Mouse (Mus musculus) stomach, embryonic 14.5 days (tissue): ENCODE data around the gene Iqcn. TPM values are rescaled to one million over a fixed set of nuclear protein-coding genes. Genes with fewer than 3 reads are reported as not detected.

Experiments used
- ATAC-seq: fragments of 200-750 bp; cut with Nextera tagmentation; 2 replicates; pipeline ENCODE4 v1.8.0; 2017; ENCODE audit warnings: low read depth, moderate TSS enrichment; ENCODE audit not compliant: insufficient number of reproducible peaks, insufficient read depth, low FRiP score
- H3K27ac ChIP-seq: fragments of 300-500 bp; sonication (generic); 2 replicates; pipeline ENCODE4 v1.5.1; 2014; ENCODE audit warnings: mild to moderate bottlenecking, low read length, moderate library complexity, mixed read lengths
- H3K27me3 ChIP-seq: fragments of 300-500 bp; sonication (generic); 2 replicates; pipeline ENCODE4 v1.6.1; 2014; ENCODE audit warnings: low read length, control low read depth, mixed read lengths; ENCODE audit not compliant: control insufficient read depth, insufficient read depth
- H3K36me3 ChIP-seq: fragments of 300-500 bp; sonication (generic); 2 replicates; pipeline ENCODE4 v1.6.1; 2014; ENCODE audit warnings: mild to moderate bottlenecking, control low read depth, low read length, moderate library complexity, mixed read lengths; ENCODE audit not compliant: control insufficient read depth, insufficient read depth
- H3K4me1 ChIP-seq: fragments of 300-500 bp; sonication (generic); 2 replicates; pipeline ENCODE4 v1.6.1; 2014; ENCODE audit warnings: low read length, control low read depth, mixed read lengths; ENCODE audit not compliant: control insufficient read depth, insufficient read depth
- H3K4me2 ChIP-seq: fragments of 300-500 bp; sonication (generic); replicated peaks from 2 replicates; pipeline ENCODE4 v1.6.1; 2014; ENCODE audit warnings: low read depth, low read length, control low read depth
- H3K4me3 ChIP-seq: fragments of 300-500 bp; sonication (generic); 2 replicates; pipeline ENCODE4 v1.5.1; 2014; ENCODE audit warnings: low read depth, low read length, control low read depth
- H3K9ac ChIP-seq: fragments of 300-500 bp; sonication (generic); replicated peaks from 2 replicates; pipeline ENCODE4 v1.6.1; 2014; ENCODE audit warnings: low read depth, mild to moderate bottlenecking, control low read depth, low read length, moderate library complexity, mixed read lengths
- H3K9me3 ChIP-seq: fragments of 300-500 bp; sonication (generic); 2 replicates; pipeline ENCODE4 v1.6.1; 2016; ENCODE audit warnings: low read depth, low read length, control low read depth; ENCODE audit not compliant: control insufficient read depth
- WGBS: fragments of 180-500 bp; shearing (Covaris S2); extraction: QIAGEN DNeasy Blood & Tissue Kit; methylation state at CpG from one replicate; pipeline ENCODE4 v1.1.7; 2014; 5-methylcytosine and 5-hydroxymethylcytosine counted together
- polyA plus RNA-seq: library from polyadenylated mRNA; unstranded; fragments of >200 nt; fragmentation: Nextera tagmentation; extraction: Ambion mirVana; gene quantifications from 2 replicates; pipeline ENCODE4 v1.2.1, GENCODE M21; 2014

Iqcn gene
- polyA plus RNA-seq, 1 experiment from 2014 or later: 0.06 TPM

DNA sequence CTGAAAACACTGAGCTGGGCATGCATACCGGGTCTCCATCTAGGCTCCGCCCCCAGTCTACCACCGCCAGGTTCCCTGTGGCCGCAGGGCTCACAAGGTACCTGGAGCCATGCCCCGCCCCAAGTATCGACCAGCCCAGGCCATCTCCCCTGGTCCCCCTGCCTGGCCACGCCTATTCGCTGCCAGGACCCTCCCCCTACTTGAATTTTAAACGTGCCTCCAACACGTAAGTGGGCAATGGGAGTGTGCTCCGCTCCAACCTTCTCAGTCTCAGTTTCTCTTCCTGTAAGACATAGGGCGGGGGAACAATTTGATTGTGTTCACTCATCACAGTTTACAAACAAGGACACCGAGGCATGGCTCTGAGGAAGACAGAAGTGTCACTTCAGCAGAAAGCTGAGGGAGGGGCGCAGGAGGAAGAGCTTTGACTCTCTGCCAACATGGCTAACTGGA is 43.0 kb upstream of the Iqcn start, which contains the start of gene Pgpep1:
Gene Pgpep1, minus strand, starts transcription at position 116 of the 453 bp plus-strand sequence.
- Histone ChIP-seq H3K36me3 (peaks cover 19% of the 10 kb centered on the region), H3K4me2 (peak within 1 kb of the TSS; percentile 92), H3K27ac (peak within 1 kb of the TSS; percentile 74), H3K27me3 (no peaks in the 10 kb centered on the region), H3K4me1 (peaks cover 18% of the 10 kb centered on the region), H3K9ac (peak within 1 kb of the TSS; percentile 78), H3K4me3 (peak within 1 kb of the TSS; percentile 78), H3K9me3 (no peaks in the 10 kb centered on the region)
- peak; percentile 73 for ATAC-seq
- WGBS: 5% methylated on average over 14 of the region's 14 CpGs

DNA sequence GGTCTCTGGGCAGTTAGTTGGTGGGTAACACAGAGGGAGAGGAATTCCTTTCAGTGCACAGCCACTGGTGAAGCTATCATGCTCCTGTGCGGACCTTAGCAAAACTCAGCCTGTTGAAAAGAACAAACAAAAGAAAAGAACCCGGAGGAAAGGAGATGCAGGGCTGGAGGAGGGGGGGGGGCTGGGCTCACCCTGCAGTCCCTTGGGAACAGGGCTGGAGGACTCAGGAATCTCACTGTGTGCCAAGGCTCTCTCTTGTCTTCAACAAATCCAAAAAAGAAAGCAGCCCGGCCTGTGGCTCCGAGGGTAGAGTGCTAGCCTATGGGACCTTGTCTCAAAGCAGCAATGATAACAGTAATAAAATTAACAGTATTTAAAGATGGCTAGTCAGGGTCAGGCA is 39.6 kb upstream of the Iqcn start:
- H3K9me3 ChIP-seq: no peaks in the 10 kb centered on the region
- no peak overlapping the region for H3K4me3 ChIP-seq
- no peak overlapping the region for H3K27ac ChIP-seq
- H3K36me3 ChIP-seq: no peaks in the 10 kb centered on the region
- no peak overlapping the region for H3K4me2 ChIP-seq
- 45% methylated on average over 4 of the region's 4 CpGs for WGBS
- H3K27me3 ChIP-seq: no peaks in the 10 kb centered on the region
- no peak for ATAC-seq
- H3K9ac ChIP-seq: no peak overlapping the region
- peaks cover 10% of the 10 kb centered on the region; the same call in 1 of the 2 replicates for H3K4me1 ChIP-seq

DNA sequence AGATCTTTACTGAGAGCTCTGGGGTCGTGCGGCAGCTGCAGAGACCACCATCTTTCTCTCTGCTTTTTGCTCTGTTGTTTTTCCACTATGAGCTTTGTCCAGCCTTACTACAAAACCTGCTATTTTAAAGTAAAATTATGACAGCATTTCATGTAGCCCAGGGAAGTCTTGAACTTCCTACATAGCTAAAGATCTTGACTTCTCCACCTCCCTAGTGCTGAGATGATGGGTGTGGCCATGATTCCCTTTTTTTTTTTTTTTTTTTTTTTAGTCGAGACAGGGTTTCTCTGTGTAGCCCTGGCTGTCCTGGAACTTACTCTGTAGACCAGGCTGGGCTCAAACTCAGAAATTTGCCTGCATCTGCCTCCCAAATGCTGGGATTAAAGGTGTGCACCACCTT is 38.6 kb upstream of the Iqcn start:
- H3K36me3 ChIP-seq: no peaks in the 10 kb centered on the region
- WGBS: 81% methylated on average over 3 of the region's 3 CpGs

DNA sequence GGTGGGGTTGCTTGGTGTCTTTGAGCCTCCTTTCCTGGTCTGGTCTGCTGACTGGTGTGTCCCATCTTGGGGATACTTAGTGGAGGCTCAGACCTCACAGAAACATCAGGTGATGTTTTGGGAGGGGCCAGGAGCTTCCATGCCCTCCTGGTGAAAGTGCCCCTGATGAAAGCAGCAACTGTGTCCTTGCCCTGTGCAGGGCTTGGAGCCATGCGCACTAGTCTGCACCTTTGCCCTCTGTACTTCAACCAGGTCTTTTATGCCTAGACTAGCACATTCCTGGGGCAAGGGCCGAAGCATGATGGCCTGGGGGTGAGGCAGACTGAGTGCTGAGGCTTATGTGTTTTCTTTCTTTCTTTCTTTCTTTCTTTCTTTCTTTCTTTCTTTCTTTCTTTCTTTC is 37.7 kb upstream of the Iqcn start:
- 61% methylated on average over 2 of the region's 2 CpGs for WGBS
- no peaks in the 10 kb centered on the region for H3K36me3 ChIP-seq
- no peak overlapping the region for H3K27ac ChIP-seq
- H3K27me3 ChIP-seq: no peaks in the 10 kb centered on the region
- no peaks in the 10 kb centered on the region for H3K9me3 ChIP-seq
- no peak overlapping the region for H3K4me2 ChIP-seq
- no peak overlapping the region for H3K9ac ChIP-seq
- no peak overlapping the region for H3K4me3 ChIP-seq
- 0 out of 2 replicates have a peak, but pooled peaks cover under 1% of the 10 kb centered on the region for H3K4me1 ChIP-seq
- no peak for ATAC-seq

More for the DNA sequence above, 38.6 kb upstream of the Iqcn start:
- no peak overlapping the region for H3K9ac ChIP-seq
- H3K9me3 ChIP-seq: no peaks in the 10 kb centered on the region
- H3K4me1 ChIP-seq: 0 out of 2 replicates have a peak, but pooled peaks cover 6% of the 10 kb centered on the region
- H3K27me3 ChIP-seq: no peaks in the 10 kb centered on the region
- no peak overlapping the region for H3K27ac ChIP-seq
- no peak overlapping the region for H3K4me3 ChIP-seq
- H3K4me2 ChIP-seq: no peak overlapping the region
- ATAC-seq: no peak

DNA sequence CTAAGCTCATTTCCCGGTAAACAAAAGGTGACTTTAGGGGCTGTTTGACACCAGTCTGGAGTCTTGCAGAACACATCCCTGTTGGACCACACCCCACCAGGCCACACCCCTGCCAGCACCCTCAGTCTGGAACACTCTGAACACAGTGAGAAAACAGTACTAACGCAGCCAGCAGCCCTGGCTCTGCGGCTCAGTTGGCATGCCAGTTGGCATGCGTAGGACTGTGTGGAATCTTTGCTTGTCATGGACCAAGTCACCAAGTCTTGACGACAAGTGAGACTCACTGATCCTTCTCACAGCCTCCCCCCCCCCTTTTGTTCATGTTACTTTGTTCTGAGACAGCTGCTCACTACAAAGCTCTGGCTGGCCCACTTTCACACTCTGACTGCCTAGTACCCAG is 36.2 kb upstream of the Iqcn start:
- WGBS: 58% methylated on average over 5 of the region's 5 CpGs
- no peak overlapping the region for H3K4me3 ChIP-seq
- H3K27me3 ChIP-seq: no peaks in the 10 kb centered on the region
- H3K9me3 ChIP-seq: no peaks in the 10 kb centered on the region
- no peaks in the 10 kb centered on the region for H3K36me3 ChIP-seq
- no peak overlapping the region for H3K27ac ChIP-seq
- H3K4me1 ChIP-seq: no peaks in the 10 kb centered on the region
- ATAC-seq: no peak
- no peak overlapping the region for H3K9ac ChIP-seq
- H3K4me2 ChIP-seq: no peak overlapping the region

DNA sequence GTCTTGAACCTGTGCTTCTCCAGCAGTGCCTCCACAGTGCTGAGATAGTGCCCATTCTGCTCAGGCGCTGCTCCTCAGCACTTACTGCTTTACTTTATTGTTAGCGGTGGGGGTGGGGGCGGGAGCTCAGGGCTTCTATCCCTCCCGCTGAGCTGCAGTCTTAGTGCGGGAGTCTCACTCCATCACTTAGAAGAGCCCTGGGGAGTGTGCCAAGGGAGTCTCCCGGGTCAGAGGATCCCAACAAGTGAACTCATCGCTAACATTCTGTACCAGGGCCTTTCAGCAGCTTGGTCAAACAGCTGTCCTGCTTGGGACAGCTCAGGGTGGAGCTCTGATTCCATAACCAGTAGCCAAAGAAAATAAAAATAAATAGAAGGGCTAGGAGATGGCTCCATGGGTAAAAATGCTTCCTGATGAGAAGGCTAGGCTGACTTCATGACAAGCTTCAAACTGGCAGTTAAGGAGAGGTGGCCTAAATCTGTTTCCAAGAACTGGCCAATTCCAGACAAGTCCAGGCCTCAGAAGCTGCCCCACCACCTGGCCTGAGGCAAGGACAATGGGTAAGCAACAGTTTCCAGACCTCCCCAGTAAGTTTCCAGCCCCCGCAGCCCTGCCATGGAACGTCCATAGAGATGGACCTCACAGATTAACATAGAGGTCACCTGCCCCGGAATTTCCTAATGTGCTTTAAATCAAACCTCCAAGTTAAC is 31.5 kb upstream of the Iqcn start:
- H3K27ac ChIP-seq: peak overlapping the region; percentile 15; the same call in 1 of the 2 replicates
- H3K36me3 ChIP-seq: peaks cover 4% of the 10 kb centered on the region; the same call in 1 of the 2 replicates
- no peak overlapping the region for H3K4me2 ChIP-seq
- ATAC-seq: no peak
- H3K4me1 ChIP-seq: peaks cover 13% of the 10 kb centered on the region
- H3K4me3 ChIP-seq: no peak overlapping the region
- H3K9ac ChIP-seq: no peak overlapping the region
- no peaks in the 10 kb centered on the region for H3K27me3 ChIP-seq
- WGBS: 65% methylated on average over 10 of the region's 10 CpGs
- no peaks in the 10 kb centered on the region for H3K9me3 ChIP-seq

DNA sequence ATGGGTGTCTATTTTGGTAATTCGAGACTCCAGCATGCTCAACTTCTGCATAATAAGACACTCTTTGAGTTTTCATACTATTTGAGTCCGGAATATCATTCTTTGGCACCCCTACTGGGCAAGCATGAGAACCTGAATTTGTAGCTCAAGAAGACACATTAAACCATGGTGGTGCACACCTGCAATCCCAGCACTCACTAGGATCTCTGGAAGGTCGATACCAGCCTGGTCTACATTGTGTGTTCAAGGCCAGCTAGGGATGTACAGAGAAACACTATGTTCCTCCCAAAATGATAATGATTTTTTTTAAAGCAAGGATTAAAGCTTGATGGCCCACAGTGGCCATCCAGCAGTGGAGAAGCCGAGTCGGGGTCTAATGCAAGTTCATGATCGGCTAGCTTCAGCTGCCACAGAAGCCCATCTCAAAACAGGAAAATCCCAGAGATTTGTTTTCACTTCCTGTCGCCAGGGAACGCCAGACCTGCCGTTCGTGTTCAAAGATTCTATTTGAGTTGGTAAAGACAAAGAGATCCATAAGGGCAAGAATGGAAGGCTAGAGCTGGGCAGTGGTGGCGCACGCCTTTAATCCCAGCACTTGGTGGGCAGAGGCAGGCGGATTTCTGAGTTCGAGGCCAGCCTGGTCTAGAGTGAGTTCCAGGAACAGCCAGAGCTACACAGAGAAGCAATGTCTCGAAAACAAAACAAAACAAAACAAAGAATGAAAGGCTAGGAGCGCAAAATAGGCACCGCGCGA is 30.8 kb upstream of the Iqcn start:
- Histone ChIP-seq H3K27ac (peak overlapping the region; percentile 53; the same call in 1 of the 2 replicates), H3K36me3 (peaks cover 4% of the 10 kb centered on the region; the same call in 1 of the 2 replicates), H3K27me3 (no peaks in the 10 kb centered on the region), H3K9ac (peak overlapping the region; percentile 45; the same call in 1 of the 2 replicates), H3K4me2 (peak overlapping the region; percentile 37), H3K9me3 (no peaks in the 10 kb centered on the region), H3K4me3 (peak overlapping the region; percentile 26), H3K4me1 (peaks cover 13% of the 10 kb centered on the region)
- WGBS: 37% methylated on average over 19 of the region's 19 CpGs
- ATAC-seq: no peak

DNA sequence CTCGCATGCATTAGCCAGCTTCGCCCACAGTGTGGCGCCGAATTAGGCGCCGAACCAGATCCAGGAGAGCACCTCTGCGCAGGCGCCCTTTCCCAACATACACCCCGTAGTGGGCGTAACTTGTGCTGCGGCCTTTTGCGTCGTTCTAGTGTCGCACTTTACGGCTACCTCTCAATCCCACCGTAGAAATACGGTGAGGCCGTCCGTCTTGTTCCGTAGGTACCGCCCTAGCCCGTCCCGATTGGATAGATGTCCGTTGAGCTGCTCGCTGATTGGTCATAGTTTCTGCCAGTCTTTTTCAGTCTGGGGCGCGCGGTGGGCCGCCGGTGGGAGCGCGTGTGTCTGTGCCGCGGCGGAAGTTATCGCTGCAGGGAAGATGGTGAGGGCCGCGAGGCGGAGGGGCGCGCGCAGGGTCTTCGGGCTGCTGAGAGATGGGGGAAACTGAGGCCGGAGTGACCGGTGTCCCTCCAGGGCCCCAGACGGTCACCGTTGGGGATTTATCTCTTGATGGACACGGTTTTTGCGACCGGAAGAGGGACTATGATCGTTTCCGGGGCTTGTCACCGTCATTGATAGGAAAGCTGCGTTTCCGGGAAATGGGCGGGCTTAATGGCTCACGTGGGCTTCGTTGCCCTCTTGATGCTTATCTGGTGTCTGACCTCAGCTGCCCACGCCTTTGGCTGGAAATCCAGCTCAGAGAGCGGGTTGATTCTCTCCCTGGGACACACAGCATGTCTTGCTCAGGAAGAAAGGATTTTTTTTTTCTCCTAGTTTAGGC is 30.0 kb upstream of the Iqcn start, which contains the start of gene Lsm4:
Gene Lsm4, plus strand, starts transcription at position 170 of the 778 bp plus-strand sequence.
- H3K27me3 ChIP-seq: no peaks in the 10 kb centered on the region
- WGBS: under 1% methylated on average over 60 of the region's 60 CpGs

More for the DNA sequence above, 30.0 kb upstream of the Iqcn start, which contains the start of gene Lsm4:
- ATAC-seq: peak; percentile 96
- H3K9ac ChIP-seq: peak within 1 kb of the TSS; percentile 45
- H3K9me3 ChIP-seq: no peaks in the 10 kb centered on the region
- H3K4me3 ChIP-seq: peak within 1 kb of the TSS; percentile 67
- peak within 1 kb of the TSS; percentile 94 for H3K27ac ChIP-seq
- H3K4me1 ChIP-seq: peaks cover 13% of the 10 kb centered on the region
- H3K36me3 ChIP-seq: peaks cover 6% of the 10 kb centered on the region; the same call in 1 of the 2 replicates
- peak within 1 kb of the TSS; percentile 78 for H3K4me2 ChIP-seq
